Mouse (Mus musculus) hindlimb bud, embryonic 11.5 days (tissue): ENCODE measurements around the gene Pigu.

Experiments
- DNase-seq: peaks from one replicate; pipeline ENCODE4 v3.0.0-alpha.2; 2012; ENCODE audit warnings: low read depth, low spot score; ENCODE audit errors: extremely low spot score

The Pigu gene

DNA sequence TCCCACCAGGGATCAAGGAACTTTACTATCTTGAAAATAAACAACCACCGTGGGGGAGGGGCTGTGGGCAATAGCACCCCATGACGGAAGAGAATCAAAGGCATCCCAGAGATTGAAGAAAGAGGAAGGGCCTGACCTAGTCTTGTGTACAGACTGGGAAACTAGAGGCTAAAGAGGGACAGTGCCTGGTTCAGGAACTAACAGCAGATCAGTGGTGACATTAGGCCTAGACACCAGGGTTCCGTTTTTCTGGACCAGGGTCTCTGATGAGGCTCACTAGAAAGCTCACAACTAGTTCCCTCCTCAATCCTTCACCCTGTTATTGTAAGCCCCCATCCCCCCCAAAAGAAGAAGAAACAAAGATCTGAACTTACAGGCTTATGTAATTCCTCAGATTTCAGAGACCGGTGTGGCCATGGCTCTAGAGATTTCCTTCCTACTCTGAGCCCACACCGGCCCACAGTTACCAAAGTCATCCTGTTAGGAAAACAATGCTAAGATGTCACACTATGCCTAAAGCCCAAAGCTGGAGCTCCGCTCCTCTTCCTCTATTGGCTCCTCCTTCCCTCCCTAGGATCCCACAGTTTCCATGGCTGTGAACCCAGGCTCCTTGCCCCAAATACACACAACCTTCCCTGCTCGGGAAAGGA is 10.5 kb upstream of the Pigu start:
- DNase-seq = no peak

DNA sequence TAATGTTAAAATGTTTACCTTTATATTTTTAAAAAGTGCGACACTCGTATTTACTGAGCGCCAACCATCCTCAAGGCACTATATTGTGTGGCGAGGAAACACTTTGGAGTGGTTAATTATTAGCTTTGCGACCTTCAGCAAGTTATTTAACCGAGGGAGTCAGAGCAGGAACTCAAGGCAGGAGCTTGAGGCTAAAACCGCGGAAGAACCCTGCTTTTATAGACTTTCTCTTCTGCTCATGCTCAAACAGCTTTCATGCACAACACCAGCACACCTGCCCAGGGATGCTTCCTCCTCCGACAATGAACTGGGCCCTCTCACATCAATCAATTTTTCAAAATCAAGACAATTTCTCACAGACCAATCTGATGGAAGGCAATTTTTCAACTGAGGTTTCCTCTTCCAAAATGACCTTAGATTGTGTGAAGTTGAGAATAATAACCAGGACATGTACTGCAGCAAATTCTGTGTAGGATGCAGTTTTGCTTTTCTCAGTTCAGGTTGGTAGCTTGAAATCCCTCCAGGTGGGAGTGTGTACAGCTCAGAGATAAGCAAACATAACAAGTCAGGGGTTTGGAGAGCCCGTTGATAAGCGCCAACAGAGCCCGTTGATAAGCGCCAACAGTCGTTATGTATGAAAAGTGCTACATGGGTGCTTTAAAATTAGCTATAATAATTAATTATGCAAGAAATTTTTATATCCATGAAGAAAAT is 613 bp upstream of the Pigu start:
- DNase-seq = peak; percentile 12

DNA sequence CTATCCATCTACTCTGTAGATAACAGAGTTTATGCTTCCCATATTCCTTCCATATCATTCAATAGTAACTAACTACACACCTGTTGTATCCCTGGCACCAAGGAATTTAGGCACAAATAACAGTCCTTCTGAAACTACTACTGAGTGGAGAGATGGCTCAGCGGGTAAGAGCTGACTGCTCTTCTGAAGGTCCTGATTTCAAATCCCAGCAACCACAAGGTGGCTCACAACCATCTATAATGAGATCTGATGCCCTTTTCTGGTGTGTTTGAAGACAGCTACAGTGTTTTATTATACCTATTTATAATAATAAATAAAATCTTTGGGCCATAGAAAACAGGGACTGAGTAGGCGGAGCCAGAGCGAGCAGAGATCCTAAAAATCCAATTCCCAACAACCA is 2.8 kb downstream of the Pigu start:
- DNase-seq = no peak

DNA sequence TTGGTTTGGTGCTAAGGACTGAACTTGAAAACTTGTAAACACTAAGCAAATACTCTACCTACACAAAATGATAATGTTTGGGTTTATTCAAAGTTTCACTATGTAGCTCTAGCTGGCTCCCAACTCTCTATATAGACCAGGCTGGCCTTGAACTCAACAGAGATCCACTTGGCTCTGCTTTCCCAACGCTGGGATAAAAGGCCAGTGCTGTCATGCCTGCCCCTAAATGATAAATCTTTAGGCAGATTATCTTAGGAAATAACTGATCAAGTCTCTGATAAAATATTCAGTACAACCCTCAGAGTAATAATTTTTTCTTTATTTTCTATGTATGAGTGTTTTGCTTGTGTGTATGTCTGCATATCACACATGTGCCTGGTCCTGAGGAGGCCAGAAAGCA is 10.6 kb downstream of the Pigu start:
- DNase-seq = no peak

DNA sequence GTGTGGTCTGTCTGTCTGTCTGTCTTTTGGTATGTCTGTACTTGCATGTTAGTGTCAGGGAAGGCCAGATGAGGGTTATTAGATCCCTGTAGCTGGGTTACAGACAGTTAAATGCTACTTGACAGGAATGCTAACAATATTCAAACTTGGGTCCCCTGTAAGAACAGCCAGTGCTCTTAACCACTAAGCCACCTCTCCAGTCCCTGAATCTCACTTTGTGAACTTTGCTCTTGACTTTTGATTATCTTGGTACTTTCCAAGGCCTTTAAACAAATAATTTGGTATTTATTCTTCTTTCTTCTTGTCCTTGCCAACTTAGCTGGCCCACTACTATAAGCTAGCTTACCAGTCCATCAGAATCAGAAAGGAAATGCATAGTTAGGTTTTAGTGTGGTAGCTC is 17.1 kb downstream of the Pigu start:
- DNase-seq = no peak

DNA sequence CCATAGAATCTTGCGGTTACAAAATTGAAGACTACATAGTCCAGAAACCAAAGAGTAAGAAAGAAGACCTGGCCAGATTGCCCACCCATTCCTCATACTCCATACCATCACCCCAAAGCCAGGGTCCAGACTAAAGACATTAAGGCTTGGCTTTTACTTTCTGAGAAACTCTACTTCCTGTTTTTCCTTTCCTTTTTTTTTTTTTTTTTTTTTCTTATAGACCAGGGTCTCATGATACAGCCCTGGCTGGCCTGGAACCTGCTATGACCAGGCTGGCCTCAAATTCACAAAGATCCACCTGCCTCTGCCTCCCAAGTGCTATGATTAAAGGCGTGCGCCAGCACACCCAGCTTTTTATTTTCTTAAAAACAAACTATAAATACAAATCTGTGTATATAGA is 21.0 kb downstream of the Pigu start:
- no peak for DNase-seq

DNA sequence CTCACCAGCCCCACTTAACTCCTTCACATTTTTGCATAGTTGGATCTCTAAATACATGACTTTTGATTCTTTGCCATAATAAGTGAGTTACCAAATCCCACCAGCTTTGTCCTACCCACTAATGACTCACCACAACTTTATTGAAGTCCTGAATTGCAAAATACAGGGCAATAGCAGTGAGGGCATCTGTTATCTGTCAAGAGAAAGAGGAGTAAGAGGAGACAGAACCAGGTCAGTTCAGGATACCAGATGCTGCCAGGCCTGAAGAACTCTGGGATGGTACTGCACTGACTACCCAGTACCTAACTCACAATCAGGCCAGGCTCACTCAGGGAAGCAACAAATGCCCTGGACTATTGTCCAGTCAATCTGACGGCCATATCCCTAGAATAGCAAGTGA is 22.0 kb downstream of the Pigu start:
- DNase-seq = no peak

DNA sequence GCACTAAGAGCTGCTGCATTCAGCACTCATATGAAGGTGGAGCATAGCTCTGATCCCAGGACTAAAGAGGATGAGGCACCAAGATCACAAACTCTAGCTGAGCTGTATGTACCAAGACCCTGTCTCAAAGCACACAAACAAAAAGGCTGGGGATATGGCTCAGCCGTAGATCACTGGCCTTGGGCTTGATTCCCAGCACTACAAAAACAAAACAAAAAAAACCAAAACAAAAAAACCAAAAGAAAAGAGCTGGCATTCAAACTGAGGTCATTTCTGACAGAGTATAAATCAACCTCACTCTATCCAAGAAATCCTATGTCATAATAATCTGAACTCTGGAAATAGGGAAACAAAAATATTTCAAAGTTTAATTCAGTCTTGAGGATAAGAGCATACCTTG is 23.8 kb downstream of the Pigu start:
- DNase-seq = no peak

DNA sequence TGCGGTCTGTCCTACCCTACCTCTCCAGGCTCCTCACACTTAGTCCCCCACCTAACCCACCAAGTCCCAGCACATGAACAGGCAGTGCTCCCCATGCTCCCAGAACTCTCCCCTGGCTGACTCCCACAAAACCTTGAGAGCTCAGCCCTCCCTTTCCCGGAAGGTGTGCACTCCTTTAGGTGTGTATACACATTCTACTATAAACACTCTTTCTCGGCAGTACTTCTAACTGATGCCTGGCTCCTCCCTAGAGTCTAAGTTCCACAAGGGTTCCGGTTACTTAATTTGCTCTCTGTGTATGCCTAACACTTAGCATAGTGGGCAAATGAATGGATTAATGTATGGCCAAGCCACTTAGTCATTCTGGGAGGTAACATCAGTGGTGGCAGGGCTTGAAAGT is 25.9 kb downstream of the Pigu start:
- no peak for DNase-seq

DNA sequence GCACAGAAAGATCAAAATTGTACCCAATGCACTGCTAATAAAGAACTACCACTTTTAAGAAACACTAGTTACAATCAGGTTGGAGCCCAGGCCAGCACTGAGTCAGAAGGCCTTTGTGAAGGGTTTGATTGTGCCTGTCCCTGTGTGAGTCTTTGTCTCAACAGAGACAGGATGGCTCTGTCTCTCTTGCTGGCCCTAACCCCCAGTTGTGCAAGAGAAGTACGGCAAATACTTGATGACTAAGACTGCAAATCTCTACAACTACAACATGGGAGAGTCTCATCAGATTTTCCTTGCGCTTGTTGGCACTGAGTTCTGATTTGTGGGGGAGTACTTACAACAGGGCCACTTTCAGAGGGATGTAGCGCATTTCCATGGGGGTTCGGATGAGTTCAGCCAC is 26.4 kb downstream of the Pigu start:
- no peak for DNase-seq

DNA sequence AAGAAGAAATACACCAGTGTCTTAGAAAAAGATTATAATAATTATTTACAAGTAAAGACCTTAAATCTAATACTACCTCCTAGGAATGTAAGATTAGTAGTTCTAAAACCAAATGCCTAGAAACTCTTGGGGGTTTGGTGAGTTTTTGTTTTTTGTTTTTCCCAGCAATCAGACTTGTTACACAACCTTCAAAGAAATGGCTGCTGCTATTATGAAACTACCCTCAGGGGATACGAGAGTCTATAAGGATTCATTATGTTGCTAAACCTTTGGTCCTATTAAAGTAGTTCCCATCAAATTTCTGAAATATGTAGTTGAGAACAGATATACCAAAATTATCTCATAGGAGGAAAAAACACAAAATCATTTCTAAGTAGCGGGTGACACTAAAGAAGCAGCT is 27.5 kb downstream of the Pigu start:
- DNase-seq = no peak

DNA sequence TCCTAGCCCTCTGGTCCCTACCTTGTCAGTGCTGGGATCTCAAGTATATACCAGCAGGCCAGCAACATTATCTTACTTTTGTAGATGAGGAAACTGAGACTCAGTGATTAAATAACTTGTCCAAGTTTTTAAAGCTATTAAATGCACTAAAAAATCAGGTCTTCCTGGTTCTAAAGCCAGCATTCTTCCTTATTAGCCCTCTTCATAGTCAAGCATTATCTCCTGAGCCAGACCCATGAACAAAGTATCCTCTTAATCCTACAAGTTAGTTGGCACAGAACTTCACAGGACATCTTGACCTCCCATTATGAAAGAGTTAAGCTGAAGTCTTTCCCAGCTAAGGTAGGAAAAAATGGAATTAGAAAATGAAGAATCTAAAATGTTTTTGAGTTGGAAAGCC is 28.3 kb downstream of the Pigu start:
- DNase-seq = no peak

DNA sequence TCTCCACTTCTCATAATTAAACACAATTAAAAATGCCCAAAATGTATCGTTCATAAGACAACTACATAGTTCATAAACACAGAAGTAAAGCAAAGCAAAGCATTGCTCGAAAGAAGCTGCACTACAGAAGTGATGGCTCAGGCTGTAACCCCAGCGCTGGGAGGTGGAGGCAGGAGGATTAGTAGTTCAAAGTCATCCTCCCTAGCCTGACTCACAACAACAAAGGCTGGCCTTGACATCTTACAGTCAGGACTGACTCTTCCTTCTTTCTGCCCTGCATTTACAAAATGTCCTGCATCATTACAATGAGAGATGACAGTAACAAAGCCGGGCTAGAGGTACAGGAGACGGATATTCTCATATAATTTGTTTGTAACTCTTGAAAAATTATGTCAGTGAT is 29.3 kb downstream of the Pigu start:
- no peak for DNase-seq

DNA sequence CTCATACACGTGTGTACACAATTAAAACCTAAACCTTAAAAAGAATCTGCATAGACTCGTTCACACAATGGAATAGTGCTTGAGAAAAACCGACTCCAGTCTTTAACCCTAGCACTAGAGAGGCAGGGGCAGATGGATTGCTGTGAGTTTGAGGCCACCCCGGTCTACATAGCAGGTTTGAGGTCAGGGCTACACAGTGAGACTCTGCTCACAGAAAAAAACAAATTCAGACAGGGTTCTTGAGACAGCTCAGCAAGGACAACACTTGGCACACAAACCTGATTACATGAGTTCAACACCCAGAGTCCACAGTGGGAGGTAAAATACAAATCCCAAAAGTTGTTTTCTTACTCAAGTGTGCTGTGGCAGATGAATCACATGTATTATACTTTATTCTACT is 31.2 kb downstream of the Pigu start:
- DNase-seq = no peak

DNA sequence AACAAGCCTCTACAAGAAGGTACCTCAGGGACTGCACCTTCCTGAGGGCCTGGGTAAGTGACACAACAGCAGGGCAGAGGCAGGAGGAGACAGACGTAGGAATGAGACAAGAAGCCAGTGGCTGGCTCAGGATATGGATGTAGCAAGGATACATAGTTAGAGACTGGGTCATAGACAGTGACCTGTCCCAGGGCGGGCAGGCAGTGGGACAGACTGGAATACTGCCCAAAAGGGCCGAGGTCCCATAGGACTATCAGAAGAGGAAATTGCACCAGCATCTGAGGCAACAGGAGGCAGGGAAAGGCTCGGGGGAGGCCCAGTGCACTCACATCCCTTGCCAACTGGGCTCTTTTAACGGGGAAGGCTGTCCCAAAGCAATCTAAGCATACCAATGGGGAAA is 36.6 kb downstream of the Pigu start:
- DNase-seq = no peak

DNA sequence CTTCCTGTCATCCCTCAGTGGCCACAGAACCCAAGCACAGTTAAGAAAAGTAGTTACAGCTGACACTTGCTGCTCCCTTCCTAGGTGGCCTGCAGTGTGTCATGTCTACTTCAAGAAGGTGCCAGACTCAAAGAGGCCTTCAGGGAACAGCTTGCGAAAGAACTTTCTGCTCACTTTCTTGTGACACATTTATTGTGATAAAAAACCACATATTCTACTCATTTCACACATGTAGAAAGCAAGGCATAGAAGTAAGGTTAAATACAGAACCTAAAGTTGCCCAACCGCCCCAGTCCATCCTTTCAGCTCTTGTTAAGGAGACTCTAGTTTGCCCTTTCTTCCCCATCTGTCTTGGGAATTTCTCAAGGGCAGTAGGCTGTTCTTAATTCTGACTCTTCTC is 38.6 kb downstream of the Pigu start:
- DNase-seq = no peak

DNA sequence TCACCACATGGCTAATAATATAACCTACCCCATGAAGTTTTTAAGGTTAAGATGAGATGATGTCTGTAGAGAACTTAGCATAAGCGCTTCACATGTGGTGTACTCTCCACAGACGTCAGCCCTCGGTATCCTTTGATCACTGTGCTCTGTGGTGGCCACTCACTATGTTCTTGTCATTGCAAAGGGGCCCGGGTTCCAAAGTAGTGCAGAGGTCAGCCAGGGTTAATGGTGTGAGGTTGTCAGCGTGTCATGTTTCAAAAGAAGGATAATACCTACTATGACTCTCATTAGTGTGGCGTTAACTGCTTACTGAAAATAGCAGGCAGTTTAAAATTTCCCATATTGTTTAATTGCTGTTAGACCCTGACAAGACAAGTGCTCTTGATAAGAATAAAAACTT is 43.6 kb downstream of the Pigu start:
- peak; percentile 6 for DNase-seq

DNA sequence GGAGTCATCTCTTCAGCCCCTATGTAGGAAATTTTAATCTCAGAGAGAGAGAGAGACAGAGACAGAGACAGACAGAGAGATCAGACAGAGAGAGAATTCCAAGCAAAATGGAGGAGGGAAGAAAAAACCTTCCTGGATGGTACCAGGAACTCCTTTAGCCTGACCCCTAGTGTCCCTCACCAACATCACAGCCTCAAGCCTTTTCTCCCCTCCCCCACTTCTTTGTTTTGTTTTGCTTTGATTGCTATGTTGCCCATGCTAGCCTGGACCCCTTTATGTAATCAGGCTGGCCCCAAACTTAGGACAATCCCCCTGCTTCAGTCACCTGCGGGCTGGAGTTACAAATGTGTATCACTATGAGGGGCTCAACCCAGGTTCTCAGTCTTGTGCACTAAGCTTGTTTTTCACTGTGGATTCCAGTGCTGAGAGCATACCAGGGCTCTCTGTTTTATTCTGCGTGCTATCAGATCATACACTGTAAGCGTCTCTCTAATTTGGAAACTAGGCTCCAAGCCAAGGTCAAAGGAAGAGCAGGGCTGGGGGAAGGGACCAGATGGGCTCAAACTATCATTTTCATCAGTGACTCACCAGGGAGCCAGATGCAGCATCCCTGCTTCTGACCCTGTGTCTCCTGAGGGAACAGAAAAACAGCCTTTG is 48.2 kb downstream of the Pigu start:
- peak; percentile 16 for DNase-seq

DNA sequence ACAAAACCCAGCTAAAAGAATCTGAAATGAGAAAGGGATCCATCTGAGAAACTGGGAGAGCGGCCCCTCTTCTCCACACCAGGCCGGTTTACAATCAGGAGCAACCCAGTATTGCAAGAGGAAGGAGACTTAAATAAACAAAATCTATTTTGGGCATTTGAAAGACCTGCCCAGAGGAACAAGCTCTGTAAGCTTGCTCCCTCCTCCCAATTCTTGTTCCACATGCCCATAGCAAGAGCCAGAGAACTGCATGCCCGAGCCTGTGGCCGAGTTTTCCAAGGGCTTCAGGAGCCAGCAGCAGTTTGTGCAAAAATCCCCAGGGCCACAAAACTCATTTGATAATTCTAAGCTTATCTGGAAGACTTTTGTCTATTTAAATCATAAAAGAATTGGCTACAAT is 57.7 kb downstream of the Pigu start:
- DNase-seq = no peak

DNA sequence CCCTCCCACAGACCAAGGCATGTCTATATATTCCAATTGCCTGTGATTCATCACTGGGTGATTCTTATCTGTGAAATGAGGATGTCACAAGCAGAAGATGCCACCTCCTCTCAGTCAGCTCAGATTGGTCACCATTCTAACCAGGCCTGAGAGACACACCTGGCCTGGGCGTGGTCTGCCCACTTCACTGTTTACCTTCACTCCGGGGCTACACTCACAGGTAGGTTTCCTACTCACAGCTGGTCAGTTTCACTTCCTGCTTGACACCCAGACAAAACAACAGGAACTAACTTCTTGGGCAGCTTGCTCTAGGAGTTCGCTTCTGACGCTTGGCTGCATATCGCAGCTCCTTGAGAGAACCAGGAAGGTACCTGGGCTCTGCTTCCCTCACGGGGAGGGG is 61.8 kb downstream of the Pigu start:
- no peak for DNase-seq

DNA sequence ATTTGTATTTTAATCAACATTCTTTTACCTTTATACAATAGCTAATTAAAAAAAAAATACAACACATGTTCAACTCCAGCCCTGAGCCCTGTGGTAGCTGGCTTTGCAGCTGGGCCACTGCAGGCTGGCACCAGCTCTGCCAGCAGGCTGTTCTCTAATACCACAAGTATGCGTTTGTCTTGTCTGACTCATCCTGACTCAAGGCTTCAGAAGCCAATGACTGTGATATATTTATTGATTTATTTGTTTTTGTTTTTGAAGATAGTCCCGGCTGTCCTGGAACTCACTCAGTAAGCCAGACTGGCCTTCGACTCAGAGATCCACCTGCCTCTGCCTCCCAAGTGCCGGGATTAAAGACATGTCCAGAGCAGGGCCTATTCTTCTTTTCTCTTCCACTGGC is 63.3 kb downstream of the Pigu start:
- no peak for DNase-seq

DNA sequence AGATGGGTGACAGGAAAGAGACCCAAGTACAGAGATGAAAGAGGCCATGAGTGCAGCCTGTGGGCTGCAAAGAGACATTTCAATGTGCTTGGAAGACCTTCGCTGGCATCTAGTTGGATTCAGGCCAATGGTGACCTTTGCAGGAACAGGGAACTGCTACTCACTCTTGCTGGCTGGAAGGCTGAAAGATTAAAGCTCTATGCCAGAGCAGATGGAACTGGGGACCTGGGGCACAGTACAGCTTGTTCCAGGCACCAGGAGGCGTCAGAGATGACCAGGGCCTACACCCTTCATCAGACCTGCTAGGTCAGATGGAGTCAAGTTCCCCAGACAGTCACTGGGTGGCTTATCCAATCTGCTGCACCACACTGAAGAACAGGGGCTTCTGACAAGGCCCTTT is 63.8 kb downstream of the Pigu start:
- DNase-seq = no peak

DNA sequence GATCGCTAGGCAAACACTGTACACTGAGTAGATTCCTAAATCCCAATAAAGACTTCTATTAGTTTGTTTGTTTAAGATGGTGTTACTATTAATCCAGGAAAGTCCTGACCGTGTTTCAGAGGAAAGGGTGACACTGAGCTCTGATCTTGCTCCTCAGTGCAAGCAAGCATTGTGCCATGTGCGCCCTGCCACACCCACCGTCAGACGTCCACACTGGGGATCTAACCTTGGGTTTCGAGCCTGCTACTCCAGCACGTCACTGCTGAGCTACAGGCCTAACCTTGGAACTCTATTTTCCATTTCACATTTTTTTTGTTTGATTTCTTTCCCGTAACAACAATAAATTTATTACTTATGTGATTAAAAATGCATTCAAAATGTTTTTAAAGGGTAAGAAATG is 67.2 kb downstream of the Pigu start:
- DNase-seq = no peak
